Mouse (Mus musculus) ES-CJ7 (cell line): ENCODE data around the gene Pigq.
A peak's percentile ranks its signal among the peaks of the same experiment; 100 is the strongest.

Source experiments
- DNase-seq: peaks from one replicate; pipeline ENCODE4 v3.0.0; 2011; ENCODE audit warnings: low read depth, low spot score

Gene Pigq

GRCm38 (mm10) chr17:25925348-25925747, 19.4 kb downstream of the Pigq start:
- no peak for DNase-seq

GRCm38 (mm10) chr17:25922120-25922519, 22.6 kb downstream of the Pigq start:
- DNase-seq, result no peak

GRCm38 (mm10) chr17:25919786-25920642, 24.7 kb downstream of the Pigq start:
- DNase-seq, result peak; percentile 100

- DNase-seq, result peak; percentile 21
Measured at GRCm38 (mm10) chr17:25919144-25919785, 25.5 kb downstream of the Pigq start, which contains the start of gene Rab40c. Rab40c (minus strand) TSS chr17:25919727.

- DNase-seq, result no peak
Measured at GRCm38 (mm10) chr17:25918037-25918750, 26.5 kb downstream of the Pigq start.

GRCm38 (mm10) chr17:25916931-25917647, 27.6 kb downstream of the Pigq start:
- DNase-seq, result no peak

GRCm38 (mm10) chr17:25914295-25914694, 30.4 kb downstream of the Pigq start:
- no peak for DNase-seq

- no peak for DNase-seq
Measured at GRCm38 (mm10) chr17:25913877-25914275, 30.9 kb downstream of the Pigq start.

- DNase-seq, result no peak
Measured at GRCm38 (mm10) chr17:25913186-25913876, 31.4 kb downstream of the Pigq start.

GRCm38 (mm10) chr17:25911816-25912215, 32.9 kb downstream of the Pigq start:
- no peak for DNase-seq

- DNase-seq, result no peak
Measured at GRCm38 (mm10) chr17:25907640-25908039, 37.1 kb downstream of the Pigq start.

GRCm38 (mm10) chr17:25903061-25903460, 41.7 kb downstream of the Pigq start:
- DNase-seq, result no peak

GRCm38 (mm10) chr17:25900193-25900592, 44.5 kb downstream of the Pigq start:
- DNase-seq, result no peak

GRCm38 (mm10) chr17:25895891-25896290, 48.8 kb downstream of the Pigq start:
- DNase-seq, result no peak

GRCm38 (mm10) chr17:25895415-25895814, 49.3 kb downstream of the Pigq start:
- no peak for DNase-seq

- DNase-seq, result peak; percentile 77
Measured at GRCm38 (mm10) chr17:25893975-25894617, 50.6 kb downstream of the Pigq start.

- DNase-seq, result no peak
Measured at GRCm38 (mm10) chr17:25888837-25889236, 55.9 kb downstream of the Pigq start.

GRCm38 (mm10) chr17:25887467-25887866, 57.3 kb downstream of the Pigq start:
- no peak for DNase-seq

- no peak for DNase-seq
Measured at GRCm38 (mm10) chr17:25886806-25887205, 57.9 kb downstream of the Pigq start.

- peak; percentile 67 for DNase-seq
Measured at GRCm38 (mm10) chr17:25885636-25886035, 59.1 kb downstream of the Pigq start.
